Mouse (Mus musculus) cortical plate, adult 2 months (tissue): Measurements from ENCODE around the gene Uhrf1. TPM values are rescaled to one million over a fixed set of nuclear protein-coding genes. Genes with fewer than 3 reads are reported as not detected.

Experiments used
- H3K27ac ChIP-seq: fragments of 200-500 bp; 2 replicates; pipeline ENCODE4 v1.5.1; 2012; ENCODE audit warnings: low read length, control low read depth, inconsistent platforms; ENCODE audit not compliant: insufficient read depth
- H3K4me1 ChIP-seq: fragments of 200-500 bp; 2 replicates; pipeline ENCODE4 v1.6.1; 2011; ENCODE audit warnings: low read length; ENCODE audit not compliant: control insufficient read depth, insufficient read depth
- H3K4me3 ChIP-seq: fragments of 200-500 bp; 2 replicates; pipeline ENCODE4 v1.5.1; 2011; ENCODE audit warnings: mild to moderate bottlenecking, low read length, control low read depth; ENCODE audit not compliant: insufficient read depth
- CTCF ChIP-seq: fragments of 200-500 bp; IDR thresholded peaks from 2 replicates; pipeline ENCODE4 v1.5.1; 2011; ENCODE audit warnings: mild to moderate bottlenecking, control low read depth, low read length; ENCODE audit not compliant: insufficient read depth; ENCODE audit errors: extremely low read depth
- POLR2A ChIP-seq: fragments of 200-500 bp; IDR thresholded peaks from 2 replicates; pipeline ENCODE4 v1.6.1; 2011; ENCODE audit warnings: mild to moderate bottlenecking, low read length, control low read depth; ENCODE audit not compliant: insufficient read depth; ENCODE audit errors: extremely low read depth
- polyA plus RNA-seq: library from polyadenylated mRNA; depleted of rRNA; stranded (reverse); fragments of >200 nt; gene quantifications from 2 replicates; pipeline ENCODE4 v1.2.3, GENCODE M21; 2012

Uhrf1 gene
- polyA plus RNA-seq, 1 experiment = 1.8 TPM

GRCm38 (mm10) chr17:56261166-56261565, 42.0 kb upstream of the Uhrf1 start:
- H3K27ac ChIP-seq = no peak overlapping the region
- no peak overlapping the region for H3K4me3 ChIP-seq
- peaks cover 19% of the 10 kb centered on the region for H3K4me1 ChIP-seq
- TF ChIP-seq POLR2A (no peak), CTCF (no peak)

GRCm38 (mm10) chr17:56262645-56263094, 40.5 kb upstream of the Uhrf1 start:
- Histone ChIP-seq H3K27ac (no peak overlapping the region), H3K4me3 (no peak overlapping the region), H3K4me1 (peaks cover 20% of the 10 kb centered on the region)
- TF ChIP-seq POLR2A (no peak), CTCF (no peak)

- H3K4me1 ChIP-seq = peaks cover 20% of the 10 kb centered on the region
- TF ChIP-seq POLR2A = no peak
- peak; percentile 82 for TF ChIP-seq CTCF
- H3K4me3 ChIP-seq = no peak overlapping the region
- no peak overlapping the region for H3K27ac ChIP-seq
Measured at GRCm38 (mm10) chr17:56264020-56264419, 39.1 kb upstream of the Uhrf1 start.

GRCm38 (mm10) chr17:56265011-56265410, 38.1 kb upstream of the Uhrf1 start:
- TF ChIP-seq CTCF (no peak), POLR2A (no peak)
- Histone ChIP-seq H3K4me1 (peaks cover 12% of the 10 kb centered on the region), H3K4me3 (no peak overlapping the region), H3K27ac (peak overlapping the region; percentile 18; the same call in 1 of the 2 replicates)

GRCm38 (mm10) chr17:56265869-56266268, 37.3 kb upstream of the Uhrf1 start:
- TF ChIP-seq CTCF = no peak
- TF ChIP-seq POLR2A = no peak
- Histone ChIP-seq H3K4me1 (peaks cover 9% of the 10 kb centered on the region), H3K27ac (peak overlapping the region; percentile 93), H3K4me3 (no peak overlapping the region)

- no peak overlapping the region for H3K4me3 ChIP-seq
- TF ChIP-seq CTCF (no peak), POLR2A (0 out of 2 replicates have a peak, but pooled peaks have one; percentile 7)
- peaks cover 6% of the 10 kb centered on the region for H3K4me1 ChIP-seq
- H3K27ac ChIP-seq = peak overlapping the region; percentile 93
Measured at GRCm38 (mm10) chr17:56266271-56266670, 36.9 kb upstream of the Uhrf1 start.

- peak; percentile 71; the same call in 1 of the 2 replicates for TF ChIP-seq POLR2A
- TF ChIP-seq CTCF = no peak
- peaks cover 8% of the 10 kb centered on the region for H3K4me1 ChIP-seq
- peak overlapping the region; percentile 40 for H3K4me3 ChIP-seq
- peak overlapping the region; percentile 84 for H3K27ac ChIP-seq
Measured at GRCm38 (mm10) chr17:56269153-56269630, 33.9 kb upstream of the Uhrf1 start.

- peaks cover 8% of the 10 kb centered on the region for H3K4me1 ChIP-seq
- peak overlapping the region; percentile 40; the same call in 1 of the 2 replicates for H3K4me3 ChIP-seq
- peak overlapping the region; percentile 61; the same call in 1 of the 2 replicates for H3K27ac ChIP-seq
- TF ChIP-seq POLR2A (no peak), CTCF (no peak)
Measured at GRCm38 (mm10) chr17:56269741-56270140, 33.4 kb upstream of the Uhrf1 start.

- TF ChIP-seq POLR2A (no peak), CTCF (no peak)
- no peak overlapping the region for H3K4me3 ChIP-seq
- peaks cover 3% of the 10 kb centered on the region for H3K4me1 ChIP-seq
- H3K27ac ChIP-seq = no peak overlapping the region
Measured at GRCm38 (mm10) chr17:56271609-56272253, 31.4 kb upstream of the Uhrf1 start.

GRCm38 (mm10) chr17:56272644-56273043, 30.5 kb upstream of the Uhrf1 start:
- Histone ChIP-seq H3K27ac (no peak overlapping the region), H3K4me3 (no peak overlapping the region), H3K4me1 (peaks cover 3% of the 10 kb centered on the region)
- TF ChIP-seq POLR2A = no peak
- no peak for TF ChIP-seq CTCF
